Mouse (Mus musculus) CD4-positive, CD25-positive, alpha-beta regulatory T cell, adult 4 months (primary cell): ENCODE results near the gene Hist1h2ah. TPM values are rescaled to one million over a fixed set of nuclear protein-coding genes. Genes with fewer than 3 reads are reported as not detected.

Experiments
- ATAC-seq: one replicate; pipeline ENCODE4 v1.8.0; 2017
- polyA plus RNA-seq, 2 experiments: library from polyadenylated mRNA; unstranded; fragments of 100-300 nt; shearing (Covaris generic); gene quantifications; one replicate each; pipeline ENCODE4 v1.2.1; 2017

The Hist1h2ah gene
- polyA plus RNA-seq, 2 experiments from 2014 or later, result not detected

DNA sequence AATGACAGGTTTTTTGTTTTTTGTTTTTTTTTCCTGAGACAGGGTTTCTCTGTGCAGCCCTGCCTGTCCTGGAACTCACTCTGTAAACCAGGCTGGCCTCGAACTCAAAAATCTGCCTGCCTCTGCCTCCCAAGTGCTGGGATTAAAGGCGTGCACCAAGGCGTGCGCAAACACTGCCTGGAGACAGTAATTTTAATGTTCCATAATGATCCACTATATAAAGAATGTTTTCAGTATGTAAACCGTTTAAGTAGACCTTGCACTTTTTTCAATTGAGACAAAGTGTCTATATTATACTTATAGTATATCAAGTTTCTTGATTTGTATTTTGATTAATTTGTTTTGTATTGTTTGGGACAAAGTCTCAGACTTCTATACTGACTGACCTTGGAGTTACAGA lies 4.0 kb upstream of the Hist1h2ah start:
- no peak for ATAC-seq

DNA sequence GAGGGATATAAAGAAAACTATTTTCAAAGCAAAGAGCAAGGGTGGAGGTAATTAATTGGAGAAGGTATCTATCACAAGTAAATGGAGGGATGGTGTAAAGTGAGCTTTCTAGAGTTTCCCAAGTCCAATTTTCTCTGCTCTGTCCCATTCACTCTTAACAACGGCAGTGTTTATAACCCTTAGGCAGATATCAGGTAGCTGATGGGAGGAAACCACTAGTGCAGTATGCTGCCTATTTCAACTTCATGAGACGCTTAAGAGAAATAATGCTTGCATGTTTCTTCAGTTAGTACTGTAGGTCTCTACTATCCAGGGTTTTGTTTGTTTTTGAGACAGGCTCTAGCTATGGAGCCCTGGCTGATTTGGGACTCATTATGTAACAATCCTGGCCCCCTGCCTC lies 2.0 kb upstream of the Hist1h2ah start:
- ATAC-seq, result no peak

DNA sequence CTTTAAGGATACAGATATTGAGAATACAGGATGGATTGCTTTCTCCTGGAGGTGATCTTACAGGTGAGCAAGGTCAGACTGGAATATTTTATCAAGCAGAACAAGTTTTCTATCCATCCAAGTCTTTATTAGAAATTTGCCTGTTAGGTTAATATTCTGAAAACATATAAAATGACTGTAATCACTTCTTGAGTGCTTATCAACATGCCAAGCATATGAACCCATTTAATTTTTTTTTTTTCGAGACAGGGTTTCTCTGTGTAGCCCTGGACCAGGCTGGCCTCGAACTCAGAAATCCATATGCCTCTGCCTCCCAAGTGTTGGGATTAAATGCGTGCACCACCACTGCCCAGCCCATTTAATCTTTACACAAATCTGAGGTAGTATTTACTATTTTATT lies 1.6 kb upstream of the Hist1h2ah start:
- no peak for ATAC-seq

DNA sequence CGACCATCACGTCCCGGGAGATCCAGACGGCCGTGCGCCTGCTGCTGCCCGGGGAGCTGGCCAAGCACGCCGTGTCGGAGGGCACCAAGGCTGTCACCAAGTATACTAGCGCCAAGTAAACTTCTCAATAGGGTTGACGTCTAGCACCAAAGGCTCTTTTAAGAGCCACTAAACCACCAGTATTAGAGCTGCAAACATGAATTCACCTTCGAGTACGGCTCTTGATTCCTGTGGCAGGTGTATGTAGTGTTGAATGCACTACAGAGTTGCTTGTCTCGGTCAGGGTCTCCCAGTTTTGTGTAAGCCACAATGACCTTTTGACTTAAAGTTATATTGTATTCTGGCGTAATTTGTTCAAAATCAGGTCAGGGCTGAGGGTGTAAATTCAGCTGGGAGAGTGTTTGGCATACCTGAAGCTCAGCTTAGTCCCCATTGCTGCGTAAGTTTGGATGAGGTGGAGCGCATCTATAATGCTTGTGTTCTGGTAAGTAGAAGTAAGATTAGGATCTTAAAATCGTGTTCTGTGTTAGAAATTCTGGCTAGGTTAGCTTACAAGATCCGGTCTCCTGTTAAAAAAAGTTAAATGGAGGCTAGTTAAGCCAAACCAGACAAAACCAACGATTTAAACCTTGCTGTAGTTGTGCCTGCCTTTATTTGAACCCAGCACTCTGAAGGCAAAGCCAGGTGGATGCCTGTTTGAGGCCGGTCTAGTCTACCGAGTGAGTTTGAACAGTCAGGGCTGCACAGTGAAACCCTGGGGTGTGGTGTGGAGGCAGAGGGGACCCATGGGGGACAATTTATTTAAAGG lies 985 bp upstream of the Hist1h2ah start:
- ATAC-seq, result no peak

DNA sequence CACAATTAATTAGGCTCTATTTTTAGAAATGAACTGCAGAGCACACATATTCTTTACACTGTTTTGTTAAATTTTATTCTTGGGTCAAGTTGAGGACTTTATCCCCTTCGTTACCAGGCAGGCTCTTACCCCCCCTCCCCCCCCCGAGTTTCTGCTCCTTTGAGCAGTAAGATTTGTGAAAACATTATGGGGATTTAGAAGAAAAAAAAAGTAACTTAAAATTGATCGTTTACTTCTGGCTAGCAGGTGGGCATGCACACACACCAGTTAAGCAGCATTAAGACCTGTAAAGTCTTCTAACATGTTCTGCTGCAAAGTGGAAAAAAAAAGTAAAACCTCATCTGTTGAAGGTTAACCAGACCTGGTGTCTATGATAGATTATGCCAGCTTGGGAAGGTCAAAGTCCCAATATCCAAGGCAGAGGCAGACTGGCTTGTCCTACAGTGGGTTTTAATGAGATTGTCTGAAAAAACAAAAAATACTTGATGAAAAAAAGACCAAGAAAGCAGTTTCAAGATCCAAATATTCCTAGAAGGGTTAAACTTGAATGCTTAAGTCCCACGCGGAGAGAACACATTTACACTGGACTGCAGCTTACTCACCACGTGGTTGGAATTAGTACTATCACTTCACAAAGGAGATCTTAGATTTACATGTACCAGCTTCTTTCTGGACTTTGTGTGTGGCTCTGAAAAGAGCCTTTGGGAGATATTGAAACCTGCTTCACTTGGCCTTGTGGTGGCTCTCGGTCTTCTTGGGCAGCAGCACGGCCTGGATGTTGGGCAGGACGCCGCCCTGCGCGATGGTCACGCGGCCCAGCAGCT lies 713 bp downstream of the Hist1h2ah start:
- no peak for ATAC-seq

DNA sequence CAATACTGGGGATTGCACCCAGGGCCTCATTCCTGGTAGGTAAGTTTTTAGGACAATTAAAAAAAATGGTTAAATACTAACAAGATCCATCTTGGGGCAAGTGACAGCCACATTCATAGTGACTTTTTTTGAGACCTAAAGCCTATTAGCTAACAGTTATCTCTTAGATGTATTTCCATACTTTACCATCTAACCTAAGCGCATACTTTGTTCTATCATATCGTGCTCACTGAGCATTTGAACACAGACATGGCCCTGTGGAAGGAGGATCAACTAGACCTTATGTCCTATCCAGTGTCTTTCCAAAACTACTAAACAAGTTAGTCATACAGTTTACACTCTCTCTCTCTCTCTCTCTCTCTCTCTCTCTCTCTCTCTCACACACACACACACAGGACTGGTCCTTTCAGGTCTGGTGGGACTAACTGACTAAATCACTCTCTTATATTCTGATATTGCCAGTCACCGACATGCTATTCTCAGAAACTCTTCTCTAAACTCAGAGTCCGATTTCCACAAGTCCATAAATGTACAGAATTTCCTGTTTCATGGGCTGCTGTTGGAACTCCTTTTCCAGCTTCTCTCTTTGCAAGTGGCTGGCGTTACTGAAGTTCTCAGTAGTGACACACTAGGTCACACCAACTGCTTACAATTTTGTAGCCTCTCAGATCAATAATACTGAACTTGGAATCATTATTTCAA lies 1.5 kb downstream of the Hist1h2ah start:
- no peak for ATAC-seq

DNA sequence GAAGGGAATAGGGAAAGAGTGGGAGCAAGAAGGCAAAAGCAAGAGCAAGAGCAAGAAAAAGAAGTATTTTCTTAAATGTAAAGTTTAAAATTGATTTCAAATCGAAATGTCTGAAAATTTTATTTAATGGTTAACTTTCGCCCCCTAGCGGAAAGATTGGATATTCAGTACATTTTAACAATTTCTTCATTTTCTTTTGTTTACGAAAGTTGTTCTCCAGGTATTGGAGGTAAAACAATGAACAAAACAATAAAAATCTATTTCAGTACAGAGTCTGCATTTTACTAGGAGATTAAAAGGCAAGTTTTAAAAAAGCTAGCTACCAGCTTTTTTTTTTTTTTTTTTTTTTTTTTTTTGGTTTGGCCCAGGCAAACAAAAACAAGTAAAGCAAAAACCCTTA lies 4.9 kb downstream of the Hist1h2ah start:
- no peak for ATAC-seq

DNA sequence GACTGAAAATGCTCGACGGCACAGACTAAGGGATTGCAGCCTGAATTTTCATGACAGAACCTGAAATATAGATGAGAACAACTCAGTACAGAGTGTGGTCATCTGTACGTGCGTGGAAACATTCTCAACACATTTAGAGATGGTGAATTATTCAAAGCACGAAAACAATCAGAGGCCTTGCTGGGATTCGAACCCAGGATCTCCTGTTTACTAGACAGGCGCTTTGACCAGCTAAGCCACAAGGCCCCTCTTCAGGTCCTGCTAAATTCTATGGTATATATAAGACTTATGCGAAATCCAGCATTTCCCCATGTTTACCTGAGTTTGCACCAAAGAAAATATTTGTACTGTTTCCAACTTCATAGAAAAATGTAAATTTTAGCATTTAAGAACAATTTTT lies 5.4 kb downstream of the Hist1h2ah start:
- ATAC-seq, result no peak

DNA sequence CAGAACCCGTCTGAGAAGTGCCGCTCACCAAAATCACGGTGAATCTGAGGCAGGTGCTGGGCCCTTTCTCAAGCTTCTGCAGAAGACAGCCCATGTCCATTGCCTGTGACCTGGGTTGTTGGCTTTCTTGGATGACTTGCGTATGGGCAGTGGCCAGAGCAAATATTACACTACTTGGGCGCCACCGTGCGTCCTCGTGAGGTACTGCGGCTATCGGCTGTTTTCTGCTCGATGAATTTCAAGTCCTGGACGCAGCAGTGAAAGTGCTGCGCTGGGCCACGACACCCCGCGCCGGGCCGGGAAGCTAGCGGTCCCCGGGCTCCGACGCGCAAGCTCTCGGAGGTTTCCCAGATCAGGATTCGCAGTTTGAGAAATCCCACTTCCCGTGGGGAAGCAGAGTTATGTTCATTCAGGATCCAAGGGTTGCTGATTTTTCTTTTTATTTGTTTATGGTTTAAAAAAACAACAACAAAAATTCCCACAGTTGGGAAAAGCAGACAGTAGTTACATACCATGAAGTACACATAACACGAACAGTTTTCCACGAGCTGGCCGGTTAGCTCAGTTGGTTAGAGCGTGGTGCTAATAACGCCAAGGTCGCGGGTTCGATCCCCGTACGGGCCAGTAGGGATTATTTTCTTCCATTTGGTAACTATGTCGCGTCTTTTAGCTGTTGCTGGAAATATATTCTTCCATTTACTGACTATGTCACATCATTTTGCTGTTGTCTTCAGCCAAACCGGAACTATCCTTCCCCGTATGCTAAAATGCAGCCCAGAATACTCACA lies 6.5 kb downstream of the Hist1h2ah start:
- ATAC-seq, result peak; percentile 76

DNA sequence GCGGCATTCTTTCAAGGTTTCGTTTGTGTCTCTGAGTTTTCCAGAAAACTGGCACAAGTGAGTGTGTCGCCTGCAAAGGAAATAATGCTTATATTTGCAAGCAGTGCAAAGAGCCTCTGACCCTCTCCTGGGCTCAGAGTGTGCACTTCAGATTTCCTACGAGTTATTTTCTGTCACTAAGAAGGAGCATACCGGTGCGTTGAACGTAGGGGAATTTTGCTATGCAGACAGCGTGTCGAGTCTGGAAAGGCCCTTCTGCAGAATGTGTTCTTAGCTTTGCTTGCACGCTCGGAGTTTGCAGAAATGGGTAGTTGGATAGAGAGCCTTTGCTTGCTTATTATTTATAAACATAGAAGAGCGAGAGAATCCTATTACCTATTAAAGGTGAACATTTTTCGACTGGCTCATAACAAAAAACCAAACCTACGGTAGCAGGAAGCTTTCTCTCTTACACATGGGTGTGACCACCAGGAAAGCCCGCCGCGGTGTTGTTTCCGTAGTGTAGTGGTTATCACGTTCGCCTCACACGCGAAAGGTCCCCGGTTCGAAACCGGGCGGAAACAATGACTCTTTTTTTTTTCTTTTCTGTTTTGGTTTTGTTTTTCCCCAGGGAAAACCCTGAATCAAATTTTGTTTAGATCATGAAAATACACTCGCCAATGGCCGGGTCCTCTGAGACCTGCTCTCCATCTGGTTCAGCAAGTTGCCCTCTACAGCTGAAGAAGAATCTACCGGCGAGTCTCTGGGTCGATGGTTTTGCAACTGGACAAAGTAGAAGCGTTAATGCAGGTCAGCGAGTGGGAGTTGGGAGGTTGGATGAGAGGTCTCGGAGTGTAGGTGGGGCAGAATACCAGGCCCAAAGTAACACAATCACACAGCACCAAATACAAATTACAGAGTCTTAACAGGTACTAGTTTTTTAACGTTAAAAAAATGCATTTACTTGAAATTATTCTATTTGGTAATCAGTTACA lies 9.0 kb downstream of the Hist1h2ah start:
- peak; percentile 63 for ATAC-seq

DNA sequence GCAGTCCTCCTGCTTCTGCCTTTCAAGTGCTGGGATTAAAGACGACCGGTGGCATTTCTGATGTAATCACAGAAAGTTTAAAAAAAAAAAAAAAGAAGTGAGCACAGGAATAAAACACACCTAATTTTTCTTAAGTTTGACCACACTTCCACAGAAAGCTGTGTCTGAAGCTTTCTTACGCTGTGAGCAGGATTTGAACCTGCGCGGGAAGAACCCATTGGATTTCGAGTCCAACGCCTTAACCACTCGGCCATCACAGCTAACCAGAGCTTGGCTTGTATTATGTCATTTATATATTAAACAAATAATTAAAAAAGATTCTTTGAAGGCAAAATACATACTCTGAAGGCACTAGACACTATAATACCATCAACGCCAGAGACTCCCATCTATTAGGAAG lies 13.1 kb downstream of the Hist1h2ah start:
- peak; percentile 46 for ATAC-seq

DNA sequence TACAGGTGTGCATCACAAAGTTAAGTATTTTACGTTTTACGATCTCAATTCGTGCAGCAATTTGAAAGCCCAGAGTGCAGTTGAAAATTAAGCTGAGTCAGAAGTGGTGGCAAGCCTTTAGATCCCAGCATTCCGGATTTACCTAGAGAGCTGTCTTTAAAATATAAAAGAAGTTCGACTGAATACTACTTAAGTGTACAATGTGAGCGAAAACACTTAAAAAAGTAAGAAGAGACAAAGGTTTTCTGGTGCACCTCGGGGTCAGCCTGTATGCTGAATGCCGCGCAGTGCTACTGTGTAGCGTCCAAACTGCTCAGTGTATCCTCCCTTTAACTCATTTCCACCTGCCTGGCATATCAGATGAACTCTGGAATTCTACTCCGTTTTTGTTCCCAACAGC lies 13.8 kb downstream of the Hist1h2ah start:
- no peak for ATAC-seq

DNA sequence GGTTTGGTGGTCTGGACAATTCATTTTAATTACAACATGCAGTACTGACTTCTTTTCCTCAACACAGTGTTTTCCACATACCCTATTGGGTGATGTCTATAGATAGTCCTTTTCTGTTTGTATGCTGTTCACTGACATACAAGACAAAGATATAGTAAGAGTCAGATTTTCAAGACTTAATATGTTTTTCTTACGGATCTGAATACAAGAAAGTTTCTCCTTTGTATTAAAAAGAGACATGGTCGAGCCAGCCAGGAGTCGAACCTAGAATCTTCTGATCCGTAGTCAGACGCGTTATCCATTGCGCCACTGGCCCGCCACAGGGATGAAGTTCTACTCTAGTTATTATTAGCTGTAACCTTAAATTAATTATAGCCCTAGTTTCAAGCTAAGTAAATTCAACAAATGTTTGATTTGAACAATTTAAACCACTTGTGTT lies 14.4 kb downstream of the Hist1h2ah start:
- ATAC-seq, result peak; percentile 28

DNA sequence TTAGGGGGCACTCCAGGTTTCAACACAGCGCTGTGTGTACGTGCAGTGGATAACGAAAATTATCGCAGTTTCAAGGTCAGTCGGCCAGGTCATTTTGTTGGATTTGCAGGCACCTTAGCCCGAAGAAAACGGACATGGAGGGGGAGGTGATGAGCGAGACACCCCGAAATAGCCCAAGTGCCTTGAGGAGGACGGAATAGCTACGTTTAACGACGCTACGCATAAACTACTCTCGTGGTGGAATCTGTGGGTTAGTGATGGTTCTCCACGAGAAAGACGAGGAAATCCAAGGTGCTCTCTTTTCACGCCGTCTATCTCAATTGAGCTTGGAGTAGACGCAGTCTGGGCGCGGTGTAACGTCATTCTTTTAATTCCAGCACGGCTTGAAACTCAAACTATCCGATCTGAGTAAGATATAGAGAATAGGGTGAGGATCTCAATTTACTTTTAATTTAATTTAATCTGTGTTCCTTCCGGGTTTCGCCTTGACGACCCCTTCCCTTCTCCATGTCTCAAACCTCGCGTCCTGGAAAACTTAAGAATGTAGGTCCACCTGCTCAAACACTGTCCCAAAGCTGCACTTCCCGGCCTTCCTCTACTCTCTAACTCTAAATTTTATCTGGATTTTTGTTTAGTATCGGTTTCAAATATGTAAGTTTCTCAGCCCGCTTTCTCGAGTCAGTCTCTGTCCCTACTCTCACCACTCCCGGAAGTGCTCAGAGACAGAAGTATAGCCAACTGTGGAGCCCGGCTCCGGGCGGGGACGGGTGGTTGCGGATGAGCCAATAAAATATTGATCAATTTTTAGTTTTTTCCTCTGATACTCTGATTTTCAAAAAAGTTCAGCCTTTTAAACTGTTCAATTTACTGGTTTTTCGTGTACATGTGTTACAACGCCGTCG lies 15.2 kb downstream of the Hist1h2ah start:
- ATAC-seq, result peak; percentile 48

DNA sequence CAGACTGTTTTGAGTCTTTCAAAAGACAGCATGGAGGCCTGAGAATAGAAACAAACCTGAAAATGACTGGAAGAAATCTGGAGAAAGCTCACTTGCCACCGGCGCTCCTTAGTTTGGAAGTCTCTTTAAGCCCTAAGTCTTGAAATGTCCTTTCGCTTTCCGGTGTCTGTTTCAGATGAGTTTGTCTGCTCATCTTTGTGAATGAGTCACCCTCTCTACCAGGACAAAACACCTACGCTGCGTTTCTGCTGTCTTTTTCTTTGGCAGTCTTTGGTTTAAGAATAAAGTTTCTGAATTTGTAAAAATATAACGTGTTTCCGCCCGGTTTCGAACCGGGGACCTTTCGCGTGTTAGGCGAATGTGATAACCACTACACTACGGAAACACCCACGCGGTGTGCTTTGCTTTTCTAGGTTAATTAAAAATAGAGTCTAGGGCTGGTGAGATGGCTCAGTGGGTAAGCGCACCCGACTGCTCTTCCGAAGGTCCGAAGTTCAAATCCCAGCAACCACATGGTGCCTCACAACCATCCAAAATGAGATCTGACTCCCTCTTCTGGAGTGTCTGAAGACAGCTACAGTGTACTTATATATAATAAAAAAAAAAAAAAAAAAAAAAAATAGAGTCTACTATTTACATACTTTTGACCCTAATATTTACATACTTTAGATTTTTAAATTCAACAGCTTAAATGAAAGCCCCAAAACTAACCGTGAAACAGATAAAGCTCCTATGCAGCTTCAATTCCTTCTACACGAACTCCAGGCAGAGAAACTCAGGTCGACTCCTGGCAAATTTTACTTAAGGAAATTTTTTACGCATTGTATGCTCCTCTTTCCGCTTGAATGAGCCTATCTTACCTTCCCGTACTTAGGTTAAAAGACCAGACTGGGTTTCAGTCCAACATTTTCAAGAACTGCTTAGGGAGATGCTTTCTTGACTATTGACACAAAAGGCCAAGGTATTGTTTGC lies 19.6 kb downstream of the Hist1h2ah start:
- peak; percentile 83 for ATAC-seq

DNA sequence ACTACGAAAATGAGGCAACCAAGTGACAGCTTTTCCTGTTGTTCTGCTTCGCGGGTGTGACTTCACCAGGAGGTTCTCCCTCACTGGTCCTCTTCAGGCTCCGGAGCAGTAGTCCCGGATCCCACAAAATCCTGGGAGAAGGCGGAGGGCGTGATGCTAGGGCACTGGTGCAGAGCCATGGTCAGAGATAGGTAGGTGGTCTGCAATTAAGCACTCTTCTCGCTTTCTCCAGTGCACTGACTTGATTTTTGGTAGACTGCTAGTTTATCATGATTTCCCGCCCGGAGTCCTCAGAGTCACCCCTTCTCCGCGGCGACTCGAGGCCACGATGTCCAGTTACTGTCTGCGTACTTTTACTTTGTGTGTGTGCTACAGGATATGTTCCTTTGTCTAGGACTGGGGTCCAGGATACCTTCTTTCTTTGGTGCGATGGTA lies 20.9 kb downstream of the Hist1h2ah start:
- ATAC-seq, result no peak

DNA sequence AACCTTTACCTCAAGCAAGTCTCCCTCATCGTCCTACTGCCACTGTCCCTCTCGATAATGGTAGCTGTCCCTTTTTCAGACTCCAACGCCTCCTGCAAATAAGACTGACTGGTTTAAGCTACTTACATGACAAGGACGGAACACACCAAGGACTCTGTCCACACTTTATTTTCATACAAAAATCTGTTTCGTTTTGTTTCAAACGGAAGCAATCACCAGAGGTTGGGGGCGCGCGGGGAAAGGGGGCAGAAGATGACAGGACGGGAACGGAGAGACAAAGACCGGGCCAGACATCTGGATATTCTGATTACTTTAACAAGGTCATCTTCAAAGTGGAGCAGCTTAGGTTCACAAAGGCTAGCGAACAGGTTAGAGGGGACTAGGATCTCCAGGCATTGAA lies 21.7 kb downstream of the Hist1h2ah start:
- ATAC-seq, result no peak

DNA sequence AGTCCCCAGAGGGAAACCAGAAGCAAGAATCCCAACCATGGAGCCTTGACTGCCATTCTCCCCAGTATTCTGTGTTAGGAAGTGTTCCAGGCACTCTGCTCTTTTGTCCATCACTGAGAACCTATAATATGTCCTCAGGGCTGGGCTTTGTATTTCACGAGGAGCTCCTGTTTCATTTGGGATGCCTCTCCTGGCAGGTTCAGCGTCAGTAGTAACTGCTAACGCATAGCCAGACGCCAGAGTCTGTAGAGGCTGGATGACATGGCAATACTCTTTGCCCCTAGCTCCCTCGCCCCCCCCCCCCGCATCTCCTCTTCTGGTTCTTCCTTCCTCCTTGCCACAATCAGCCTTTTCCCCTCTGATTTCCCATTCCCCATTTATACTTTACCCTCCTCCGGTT lies 25.7 kb downstream of the Hist1h2ah start, which contains the start of gene Prss16:
Gene Prss16 (minus strand): TSS at position 101 of the 400 bp plus-strand sequence.
- no peak for ATAC-seq

DNA sequence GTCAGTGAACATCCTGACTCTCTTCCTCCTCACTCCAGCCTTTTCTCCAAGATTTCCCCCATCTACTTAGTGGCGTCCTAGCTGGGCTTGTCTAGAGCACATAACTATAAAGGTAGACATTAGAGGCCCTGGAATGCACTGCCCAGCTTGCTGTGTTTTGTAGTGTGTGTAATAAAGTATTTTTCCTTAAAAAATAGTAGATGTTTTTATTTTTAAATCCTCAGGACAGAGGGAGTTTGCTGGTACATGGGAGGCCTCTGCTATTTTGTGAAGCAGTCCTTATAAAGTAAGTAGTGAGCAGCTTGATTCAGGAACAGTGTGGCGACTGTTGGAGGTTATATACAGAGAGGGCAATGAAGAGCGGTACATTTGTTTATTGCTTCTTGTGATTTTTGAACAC lies 26.7 kb downstream of the Hist1h2ah start:
- no peak for ATAC-seq
